Mouse (Mus musculus) G1E (cell line): ENCODE results near the gene Reck.

Source experiments
- CTCF ChIP-seq: IDR thresholded peaks from 2 replicates; pipeline ENCODE4 v1.5.1; 2012; ENCODE audit warnings: low read depth, low read length, inconsistent platforms, mixed read lengths
- GATA1 ChIP-seq: IDR thresholded peaks from 2 replicates; pipeline ENCODE4 v1.6.1; 2012; ENCODE audit warnings: borderline replicate concordance, low read length, inconsistent platforms, mixed read lengths
- GATA2 ChIP-seq: IDR thresholded peaks from 2 replicates; pipeline ENCODE4 v1.6.1; 2012; ENCODE audit warnings: low read depth, low read length, inconsistent platforms, borderline replicate concordance
- POLR2AphosphoS5 ChIP-seq: IDR thresholded peaks from 2 replicates; pipeline ENCODE4 v1.6.1; 2012; ENCODE audit warnings: low read depth, low read length, inconsistent platforms; ENCODE audit not compliant: insufficient replicate concordance
- TAL1 ChIP-seq: conservative IDR thresholded peaks from 2 replicates; pipeline ENCODE4 v1.6.1; 2012; ENCODE audit warnings: low read depth, low read length, inconsistent platforms, mixed read lengths

- TF ChIP-seq CTCF: no peak
- TF ChIP-seq TAL1: no peak
- no peak for TF ChIP-seq GATA2
- no peak for TF ChIP-seq POLR2AphosphoS5
- no peak for TF ChIP-seq GATA1
Measured at GRCm38 (mm10) chr4:43983756-43984155, 108.4 kb downstream of the Reck start.
